Mouse (Mus musculus) NIH3T3 (cell line): ENCODE data around the gene Olfr1270.
"Not testable (repeated sequence)": the region's sequence is repeated elsewhere in the genome, so short reads cannot be mapped to it uniquely, and the experiment has no call there.

Experiments
- DNase-seq: peaks from one replicate; pipeline ENCODE4 v3.0.0-alpha.2; 2012; ENCODE audit warnings: low read depth

The Olfr1270 gene

GRCm38 (mm10) chr2:90152991-90153390 is at the start of gene Olfr1270:
TSS of gene Olfr1270 (minus strand) at chr2:90153091.
- DNase-seq = no peak

- DNase-seq = not testable (repeated sequence)
These were observed 46.7 kb upstream of the Olfr1270 start for GRCm38 (mm10) chr2:90199606-90200005.

- DNase-seq = not testable (repeated sequence)
These were observed 42.4 kb upstream of the Olfr1270 start for GRCm38 (mm10) chr2:90195285-90195684.

- not testable (repeated sequence) for DNase-seq
These were observed 41.9 kb upstream of the Olfr1270 start for GRCm38 (mm10) chr2:90194750-90195149.

GRCm38 (mm10) chr2:90187082-90187481 is 34.2 kb upstream of the Olfr1270 start:
- DNase-seq = not testable (repeated sequence)

GRCm38 (mm10) chr2:90186082-90186481 is 33.2 kb upstream of the Olfr1270 start:
- not testable (repeated sequence) for DNase-seq

- DNase-seq = no peak
These were observed 1.0 kb upstream of the Olfr1270 start for GRCm38 (mm10) chr2:90153916-90154315.

- no peak for DNase-seq
These were observed 10.7 kb downstream of the Olfr1270 start, which contains the start of gene Olfr32 for GRCm38 (mm10) chr2:90142196-90142595. TSS of gene Olfr32 (minus strand) at chr2:90142296.

GRCm38 (mm10) chr2:90121312-90121711 is 31.6 kb downstream of the Olfr1270 start, which contains the start of gene Olfr1269:
TSS of gene Olfr1269 (minus strand) at chr2:90121412.
- no peak for DNase-seq
